In the genomic region with DNA sequence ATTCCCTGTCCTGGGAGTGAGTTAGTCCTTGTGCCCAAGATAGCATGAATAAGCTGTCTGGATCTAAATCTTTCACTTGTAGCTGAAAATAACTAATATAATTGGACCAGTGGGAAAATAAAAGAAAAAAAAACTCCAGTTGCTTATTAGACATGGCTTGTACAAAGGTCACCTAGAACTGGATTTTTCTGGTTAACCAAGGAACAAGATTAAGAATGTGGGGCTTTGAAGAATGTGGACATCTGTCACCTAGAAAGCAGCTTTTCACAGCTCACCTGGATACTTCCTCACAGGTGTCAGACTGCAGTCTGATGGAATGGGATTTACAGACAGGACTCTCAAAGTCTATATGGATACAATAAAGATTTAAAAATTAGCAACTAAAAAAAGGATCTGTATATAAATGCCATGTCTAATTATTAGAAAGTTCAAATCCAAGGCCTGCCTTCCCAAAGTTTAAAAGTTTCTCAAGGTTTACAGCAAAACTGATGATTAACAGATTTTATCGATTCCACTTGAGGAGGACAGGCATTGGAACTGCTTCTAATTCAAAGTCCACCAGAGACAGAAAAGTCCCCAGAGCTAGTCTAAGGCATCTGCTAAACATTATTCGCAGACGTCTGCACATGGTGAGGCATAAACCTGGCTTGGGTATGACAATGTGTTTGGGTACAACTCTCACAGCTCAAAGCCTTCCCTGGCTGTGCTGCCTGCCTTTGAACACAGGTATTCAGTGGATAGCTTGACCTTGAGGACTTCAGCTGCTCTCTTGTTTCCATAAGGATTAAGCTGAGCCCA, we compare ENCODE assay signal across 28 mouse cellular contexts. TPM values are rescaled to one million over a fixed set of nuclear protein-coding genes. Genes with fewer than 3 reads are reported as not detected.
A peak's percentile ranks its signal among the peaks of the same experiment; 100 is the strongest.
DNase-seq lines count a peak whose midpoint lies in the region; ATAC-seq and TF ChIP-seq lines count a peak whose summit lies in the region.
"Had no signal": no experiment of that assay in that cellular context is flagged by ENCODE, and none has a peak within 500 bp of the region (broad histone marks: within the 10 kb centered on the region; RNA-seq: fewer than 3 reads in every experiment).

No protein-coding gene starts in this region.

- no peak overlapping the region for H3K4me3 ChIP-seq in heart, postnatal 0 days (ENCODE audit: low read depth, low read length)
- H3K4me3 ChIP-seq in heart, embryonic 12.5 days, result no peak overlapping the region
- no peak overlapping the region for H3K4me3 ChIP-seq in kidney, embryonic 16.5 days (ENCODE audit: low read length)
- H3K4me3 ChIP-seq: forebrain, embryonic 10.5 days; hindbrain, embryonic 13.5 days; midbrain, embryonic 10.5 days; myocyte; neural tube, embryonic 13.5 days had no signal

- H3K4me1 ChIP-seq in heart, postnatal 0 days (ENCODE audit: control insufficient read depth, insufficient read depth), result peaks cover 52% of the 10 kb centered on the region
- peaks cover 50% of the 10 kb centered on the region for H3K4me1 ChIP-seq in heart, embryonic 12.5 days (replicated peaks)
- H3K4me1 ChIP-seq in kidney, embryonic 16.5 days (ENCODE audit: insufficient read depth, low read length), result peaks cover 20% of the 10 kb centered on the region

- intact Hi-C loops in heart, postnatal 14 days (cut with DNase I), result no loop called here

- H3K9ac ChIP-seq in heart, postnatal 0 days (replicated peaks; ENCODE audit: low read depth, low read length), result no peak overlapping the region
- H3K9ac ChIP-seq in heart, embryonic 12.5 days, result no peak overlapping the region
- H3K9ac ChIP-seq in kidney, embryonic 16.5 days (replicated peaks; ENCODE audit: low read length), result no peak overlapping the region
- H3K9ac ChIP-seq: forebrain, postnatal 0 days; hindbrain, embryonic 13.5 days; neural tube, embryonic 13.5 days had no signal

- H3K36me3 ChIP-seq in heart, postnatal 0 days (replicated peaks; ENCODE audit: control insufficient read depth, insufficient read depth, low read length), result no peaks in the 10 kb centered on the region; the same call in none of the 2 replicates
- no peaks in the 10 kb centered on the region for H3K36me3 ChIP-seq in heart, embryonic 12.5 days
- H3K36me3 ChIP-seq in kidney, embryonic 16.5 days (ENCODE audit: insufficient read depth, low read length), result no peaks in the 10 kb centered on the region
- H3K36me3 ChIP-seq: forebrain, embryonic 10.5 days; hindbrain, embryonic 13.5 days; midbrain, embryonic 10.5 days; neural tube, embryonic 13.5 days had no signal

- H3K27ac ChIP-seq in heart, postnatal 0 days (ENCODE audit: low read depth), result peak overlapping the region; percentile 78
- no peak overlapping the region for H3K27ac ChIP-seq in heart, embryonic 12.5 days (ENCODE audit: poor library complexity, severe bottlenecking)
- H3K27ac ChIP-seq in kidney, embryonic 16.5 days (ENCODE audit: low read length), result peak overlapping the region; percentile 70; the same call in 1 of the 2 replicates
- H3K27ac ChIP-seq: forebrain, embryonic 10.5 days; hindbrain, embryonic 13.5 days; midbrain, embryonic 10.5 days; neural tube, embryonic 13.5 days had no signal

- no peaks in the 10 kb centered on the region for H3K9me3 ChIP-seq in heart, postnatal 0 days (replicated peaks; ENCODE audit: control insufficient read depth, low read length)
- no peaks in the 10 kb centered on the region for H3K9me3 ChIP-seq in heart, embryonic 12.5 days (replicated peaks)
- H3K9me3 ChIP-seq in kidney, embryonic 16.5 days (ENCODE audit: low read length), result no peaks in the 10 kb centered on the region
- H3K9me3 ChIP-seq: forebrain, embryonic 10.5 days; hindbrain, embryonic 13.5 days; midbrain, embryonic 10.5 days; neural tube, embryonic 13.5 days had no signal

- TF ChIP-seq CTCF in heart, postnatal 0 days (IDR thresholded peaks at IDR 0.05; ENCODE audit: low read depth), result no peak

- no peak for ATAC-seq in heart, postnatal 0 days (ENCODE audit: insufficient read depth, low read depth)
- ATAC-seq in heart, embryonic 12.5 days (ENCODE audit: insufficient number of reproducible peaks, low FRiP score), result no peak
- peak; percentile 66; the same call in 1 of the 2 replicates for ATAC-seq in kidney, embryonic 16.5 days (ENCODE audit: low FRiP score, low TSS enrichment)
- ATAC-seq: forebrain, postnatal 0 days; midbrain, embryonic 16.5 days; Patski had no signal

- peak; percentile 63 for DNase-seq in heart, adult 11 months
- no peak for DNase-seq in heart, postnatal 14 days
- no peak for DNase-seq in heart, postnatal 0 days (ENCODE audit: low spot score)
- DNase-seq in kidney, postnatal 4 days, result no peak
- DNase-seq in kidney, postnatal 36 days, result peak; percentile 31 to 64
- DNase-seq in urinary bladder, postnatal 14 days (ENCODE audit: low spot score), result no peak
- DNase-seq: adrenal gland, postnatal 36 days; cerebellum, adult 11 months; cerebellum, adult 9-11 months; forebrain, postnatal 0 days; gastrocnemius, postnatal 36 days; lung, adult 18-20 months; lung, postnatal 10 days; retina, postnatal 1 day; right cerebral cortex, postnatal 25 days; spleen, adult 18-20 months; thymus, postnatal 14 days had no signal

- H3K27me3 ChIP-seq in heart, postnatal 0 days (ENCODE audit: control insufficient read depth, insufficient read depth, low read length), result no peaks in the 10 kb centered on the region
- no peaks in the 10 kb centered on the region for H3K27me3 ChIP-seq in heart, embryonic 12.5 days (replicated peaks)
- no peaks in the 10 kb centered on the region for H3K27me3 ChIP-seq in kidney, embryonic 16.5 days (ENCODE audit: insufficient read depth, low read length)
- H3K27me3 ChIP-seq: hindbrain, embryonic 13.5 days; neural tube, embryonic 13.5 days; Patski had no signal

- TF ChIP-seq EP300 in heart, postnatal 0 days (IDR thresholded peaks at IDR 0.05; ENCODE audit: low read depth), result no peak

- 71% methylated on average over 3 of the region's 3 CpGs for WGBS in heart, postnatal 0 days
- 83% methylated on average over 3 of the region's 3 CpGs for WGBS in heart, embryonic 12.5 days
- 79% methylated on average over 3 of the region's 3 CpGs for WGBS in kidney, embryonic 16.5 days

- H3K4me2 ChIP-seq in heart, postnatal 0 days (ENCODE audit: low read depth, low read length), result no peak overlapping the region
- H3K4me2 ChIP-seq in heart, embryonic 12.5 days, result no peak overlapping the region
- H3K4me2 ChIP-seq in kidney, embryonic 16.5 days (replicated peaks; ENCODE audit: low read depth, low read length), result no peak overlapping the region
- H3K4me2 ChIP-seq: hindbrain, embryonic 13.5 days; liver, embryonic 11.5 days; neural tube, embryonic 13.5 days had no signal

RNA-seq across cellular contexts. Expression of a gene that starts 51.7 kb away (rescaled TPM):
- 10 to 100 TPM; 33.4 to 35.0 TPM for total RNA-seq in heart, postnatal 14 days (2021)
- 116 and 128 TPM in 2 replicates for total RNA-seq in heart, postnatal 0 days (2014; rRNA removed; ENCODE audit: low replicate concordance)
- 7.6 and 12.2 TPM in 2 replicates for polyA plus RNA-seq in heart, postnatal 0 days (2015; fragmentation: Nextera tagmentation; extraction: Ambion mirVana)
- polyA plus RNA-seq in heart, embryonic 12.5 days (2016; fragmentation: Nextera tagmentation; extraction: Ambion mirVana), result 13.6 and 14.0 TPM in 2 replicates
- polyA plus RNA-seq in kidney, embryonic 16.5 days (2015; fragmentation: Nextera tagmentation; extraction: Ambion mirVana), result 8.6 and 8.7 TPM in 2 replicates
- total RNA-seq: common myeloid progenitor, adult 5-6 weeks had no signal

Comparison
In these comparisons a context has a peak if more than half of its experiments do, and no peak if none do; other contexts are left out.
1. DNase-seq: peak in heart, adult 11 months (single experiment) and kidney, postnatal 36 days (2 of 2); none in heart, postnatal 14 days (0 of 2), heart, postnatal 0 days (single experiment), kidney, postnatal 4 days (0 of 2) and urinary bladder, postnatal 14 days (single experiment).